Mouse (Mus musculus): ENCODE results near the gene Gm10354. TPM values are rescaled to one million over a fixed set of nuclear protein-coding genes. Genes with fewer than 3 reads are reported as not detected.
"Not testable (repeated sequence)": the region's sequence is repeated elsewhere in the genome, so short reads cannot be mapped to it uniquely, and the experiment has no call there.

Gene Gm10354
- polyA plus RNA-seq, 1 experiment from 2014 or later: not detected

GRCm38 (mm10) chr5:14945524-14945923 is 33.2 kb downstream of the Gm10354 start:
- ATAC-seq (ENCODE audit: low FRiP score): not testable (repeated sequence)
- WGBS: 66% methylated on average over 4 of the region's 4 CpGs

GRCm38 (mm10) chr5:14941043-14941442 is 37.7 kb downstream of the Gm10354 start:
- not testable (repeated sequence) for H3K36me3 ChIP-seq (replicated peaks); ATAC-seq (ENCODE audit: low FRiP score)

More at GRCm38 (mm10) chr5:14945524-14945923, 33.2 kb downstream of the Gm10354 start:
- H3K9ac ChIP-seq; H3K4me2 ChIP-seq; H3K36me3 ChIP-seq (replicated peaks); H3K27ac ChIP-seq; H3K4me1 ChIP-seq; H3K27me3 ChIP-seq; H3K4me3 ChIP-seq (replicated peaks): not testable (repeated sequence)
- H3K9me3 ChIP-seq: peaks cover 15% of the 10 kb centered on the region

GRCm38 (mm10) chr5:14938329-14938728 is 40.4 kb downstream of the Gm10354 start, which contains the start of gene Speer4e:
Speer4e (minus strand) TSS chr5:14938429.
- H3K4me3 ChIP-seq (replicated peaks); ATAC-seq (ENCODE audit: low FRiP score); H3K27me3 ChIP-seq; H3K36me3 ChIP-seq (replicated peaks); H3K4me2 ChIP-seq; H3K9ac ChIP-seq; H3K4me1 ChIP-seq; H3K27ac ChIP-seq: not testable (repeated sequence)
- WGBS: 46% methylated on average over 1 of the region's 1 CpGs
- H3K9me3 ChIP-seq: peaks cover 12% of the 10 kb centered on the region; the same call in 1 of the 2 replicates

More at GRCm38 (mm10) chr5:14941043-14941442, 37.7 kb downstream of the Gm10354 start:
- 86% methylated on average over 1 of the region's 1 CpGs for WGBS
- H3K4me1 ChIP-seq; H3K27me3 ChIP-seq; H3K4me2 ChIP-seq; H3K4me3 ChIP-seq (replicated peaks); H3K27ac ChIP-seq; H3K9ac ChIP-seq: not testable (repeated sequence)
- H3K9me3 ChIP-seq: peaks cover 16% of the 10 kb centered on the region

- not testable (repeated sequence) for H3K9me3 ChIP-seq; H3K4me3 ChIP-seq (replicated peaks); H3K36me3 ChIP-seq (replicated peaks); ATAC-seq (ENCODE audit: low FRiP score); H3K4me1 ChIP-seq; H3K27me3 ChIP-seq; H3K9ac ChIP-seq; H3K4me2 ChIP-seq; H3K27ac ChIP-seq
- 71% methylated on average over 5 of the region's 6 CpGs for WGBS
Measured at GRCm38 (mm10) chr5:14933721-14934120, 45.0 kb downstream of the Gm10354 start.

- not testable (repeated sequence) for ATAC-seq (ENCODE audit: low FRiP score); H3K9me3 ChIP-seq
- 31% methylated on average over 4 of the region's 4 CpGs for WGBS
Measured at GRCm38 (mm10) chr5:14927047-14927446, 51.7 kb downstream of the Gm10354 start.

More at GRCm38 (mm10) chr5:14927047-14927446, 51.7 kb downstream of the Gm10354 start:
- not testable (repeated sequence) for H3K4me2 ChIP-seq; H3K27me3 ChIP-seq; H3K4me1 ChIP-seq; H3K27ac ChIP-seq; H3K9ac ChIP-seq; H3K4me3 ChIP-seq (replicated peaks); H3K36me3 ChIP-seq (replicated peaks)

Other genes starting within 250 kb of the Gm10354 start
- gene Gm9758, start 64.0 kb downstream of the Gm10354 start, polyA plus RNA-seq (2016; fragmentation: Nextera tagmentation; extraction: Ambion mirVana): not detected in 2 replicates
- not detected in 2 replicates for gene Speer4e, start 40.5 kb downstream of the Gm10354 start, polyA plus RNA-seq (2016; fragmentation: Nextera tagmentation; extraction: Ambion mirVana)
- gene Gm17019, start 54.1 kb upstream of the Gm10354 start, polyA plus RNA-seq (2016; fragmentation: Nextera tagmentation; extraction: Ambion mirVana): not detected in 2 replicates